Mouse (Mus musculus) left cerebral cortex, adult 18-20 months (tissue): ENCODE data around the gene Rbm15. TPM values are rescaled to one million over a fixed set of nuclear protein-coding genes. Genes with fewer than 3 reads are reported as not detected.
A peak's percentile ranks its signal among the peaks of the same experiment; 100 is the strongest.
"Not testable (repeated sequence)": the region's sequence is repeated elsewhere in the genome, so short reads cannot be mapped to it uniquely, and the experiment has no call there.

Source experiments
- DNase-seq, 2 experiments: peaks; one replicate each; pipeline ENCODE4 v3.0.0; 2021 to 2022; ENCODE audit warnings: low spot score in 2 of 2, mixed read lengths in 1 of 2
- total RNA-seq, 2 experiments: library from RNA; stranded (reverse); gene quantifications; 2 replicates each; pipeline ENCODE4 v1.2.3; 2021

The Rbm15 gene
- total RNA-seq, 2 experiments from 2014 or later = 25.6 to 27.0 TPM

- peak; percentile 63 to 64 for DNase-seq
Observed at GRCm38 (mm10) chr3:107332127-107332959, 1.1 kb downstream of the Rbm15 start.

- DNase-seq = no peak
Observed at GRCm38 (mm10) chr3:107331746-107332126, 1.7 kb downstream of the Rbm15 start.

- DNase-seq = no peak
Observed at GRCm38 (mm10) chr3:107330503-107331424, 2.7 kb downstream of the Rbm15 start.

- DNase-seq = no peak
Observed at GRCm38 (mm10) chr3:107326442-107326841, 7.0 kb downstream of the Rbm15 start.

GRCm38 (mm10) chr3:107321776-107322175 lies 11.7 kb downstream of the Rbm15 start:
- no peak for DNase-seq

GRCm38 (mm10) chr3:107321141-107321540 lies 12.3 kb downstream of the Rbm15 start:
- DNase-seq = no peak

GRCm38 (mm10) chr3:107317338-107317737 lies 16.1 kb downstream of the Rbm15 start:
- DNase-seq = no peak

GRCm38 (mm10) chr3:107296917-107297316 lies 36.6 kb downstream of the Rbm15 start:
- DNase-seq = not testable (repeated sequence)

- no peak for DNase-seq
Observed at GRCm38 (mm10) chr3:107295672-107296360, 37.7 kb downstream of the Rbm15 start.

- DNase-seq = peak in 1 of 2 experiments; percentile 12
Observed at GRCm38 (mm10) chr3:107290764-107291381, 42.6 kb downstream of the Rbm15 start, which contains the start of gene Slc16a4. Gene Slc16a4, plus strand, starts transcription at chr3:107291230.

GRCm38 (mm10) chr3:107287346-107287745 lies 46.1 kb downstream of the Rbm15 start:
- no peak for DNase-seq

GRCm38 (mm10) chr3:107286123-107286522 lies 47.4 kb downstream of the Rbm15 start:
- no peak for DNase-seq

- DNase-seq = peak; percentile 90 to 92
Observed at GRCm38 (mm10) chr3:107278479-107279269, 54.8 kb downstream of the Rbm15 start, which contains the start of gene Lamtor5. Gene Lamtor5, plus strand, starts transcription at chr3:107278858.

GRCm38 (mm10) chr3:107276626-107277025 lies 56.8 kb downstream of the Rbm15 start:
- DNase-seq = no peak

GRCm38 (mm10) chr3:107275996-107276395 lies 57.5 kb downstream of the Rbm15 start:
- DNase-seq = no peak

Other genes with a start within 250 kb of the Rbm15 start
- 100 to 1,000 TPM; 133 to 160 TPM for gene Kcna2, start 232.5 kb downstream of the Rbm15 start, total RNA-seq
- not detected for gene Kcna10, start 150.6 kb downstream of the Rbm15 start, total RNA-seq
- gene Cym, start 111.9 kb downstream of the Rbm15 start, total RNA-seq = not detected
- gene A630076J17Rik, start 103.1 kb downstream of the Rbm15 start, total RNA-seq = not detected
- gene Prok1, start 94.0 kb downstream of the Rbm15 start, total RNA-seq = under 1 TPM in 1 of 2 experiments, not detected in 1; 0.14 TPM
- 10 to 100 TPM; 63.6 to 70.6 TPM for gene Lamtor5, start 54.8 kb downstream of the Rbm15 start, total RNA-seq
- under 1 TPM; 0.77 to 0.82 TPM for gene Slc16a4, start 42.4 kb downstream of the Rbm15 start, total RNA-seq
- 10 to 100 TPM; 70.5 to 75.2 TPM for gene Kcnc4, start 125.9 kb upstream of the Rbm15 start, total RNA-seq
- gene Slc6a17, start 184.3 kb upstream of the Rbm15 start, total RNA-seq = 100 to 1,000 TPM; 388 to 416 TPM
- gene Ubl4b, start 221.4 kb upstream of the Rbm15 start, total RNA-seq = not detected